Mouse (Mus musculus) CH12.LX (cell line): ENCODE results near the gene Dpp6.

Experiments
- CHD2 ChIP-seq: IDR thresholded peaks from 2 replicates; pipeline ENCODE4 v1.6.1; 2011; ENCODE audit warnings: low read length, improper control_type of control experiment
- CTCF ChIP-seq, 2 experiments: IDR thresholded peaks in 1 of 2; conservative IDR thresholded peaks in 1 of 2; 2 replicates each; pipeline ENCODE4 v1.5.1; 2011 to 2012; ENCODE audit warnings: low read depth in 2 of 2, low read length in 2 of 2, improper control_type of control experiment in 1 of 2, inconsistent platforms in 1 of 2, mild to moderate bottlenecking in 1 of 2, moderate library complexity in 1 of 2
- EP300 ChIP-seq: IDR thresholded peaks from 2 replicates; pipeline ENCODE4 v1.6.1; 2011; ENCODE audit warnings: low read length, improper control_type of control experiment
- SIN3A ChIP-seq: IDR thresholded peaks from 2 replicates; pipeline ENCODE4 v1.6.1; 2012; ENCODE audit warnings: low read length, improper control_type of control experiment, inconsistent platforms
- ZNF384 ChIP-seq: IDR thresholded peaks from 2 replicates; pipeline ENCODE4 v1.6.1; 2012; ENCODE audit warnings: low read depth, low read length, improper control_type of control experiment, inconsistent platforms

DNA sequence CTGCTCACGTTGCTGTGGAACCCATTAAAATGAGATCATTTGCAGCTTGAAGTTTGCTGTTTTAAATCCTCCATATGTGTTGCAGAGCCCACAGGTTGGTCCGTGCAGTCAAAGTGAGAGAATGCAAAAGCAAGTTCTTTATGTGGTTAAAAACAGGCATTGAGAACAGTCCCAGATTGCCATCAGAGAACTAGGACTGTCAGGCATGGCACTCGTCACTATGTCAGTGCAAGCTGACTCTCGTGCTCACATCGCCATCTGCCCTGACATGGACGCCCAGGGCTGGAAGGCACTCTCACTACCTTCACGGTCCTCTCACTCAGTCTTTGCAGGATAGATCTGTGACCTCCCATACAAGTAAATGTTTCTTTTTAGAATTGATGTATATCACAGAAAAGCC is 600.4 kb downstream of the Dpp6 start:
- TF ChIP-seq CTCF (conservative IDR thresholded peaks at IDR 0.05 in 1 of 2, IDR thresholded peaks at IDR 0.05 in 1 of 2; ENCODE audit: low read depth in 2 of 2, low read length in 2 of 2) (no peak), CHD2 (no peak), EP300 (no peak), ZNF384 (no peak), SIN3A (no peak)
